Mouse (Mus musculus) G1E (cell line): ENCODE results near the gene Frmpd3.

Source experiments
- CTCF ChIP-seq: IDR thresholded peaks from 2 replicates; pipeline ENCODE4 v1.5.1; 2012; ENCODE audit warnings: low read depth, low read length, inconsistent platforms, mixed read lengths
- GATA1 ChIP-seq: IDR thresholded peaks from 2 replicates; pipeline ENCODE4 v1.6.1; 2012; ENCODE audit warnings: borderline replicate concordance, low read length, inconsistent platforms, mixed read lengths
- GATA2 ChIP-seq: IDR thresholded peaks from 2 replicates; pipeline ENCODE4 v1.6.1; 2012; ENCODE audit warnings: low read depth, low read length, inconsistent platforms, borderline replicate concordance
- POLR2AphosphoS5 ChIP-seq: IDR thresholded peaks from 2 replicates; pipeline ENCODE4 v1.6.1; 2012; ENCODE audit warnings: low read depth, low read length, inconsistent platforms; ENCODE audit not compliant: insufficient replicate concordance
- TAL1 ChIP-seq: conservative IDR thresholded peaks from 2 replicates; pipeline ENCODE4 v1.6.1; 2012; ENCODE audit warnings: low read depth, low read length, inconsistent platforms, mixed read lengths

DNA sequence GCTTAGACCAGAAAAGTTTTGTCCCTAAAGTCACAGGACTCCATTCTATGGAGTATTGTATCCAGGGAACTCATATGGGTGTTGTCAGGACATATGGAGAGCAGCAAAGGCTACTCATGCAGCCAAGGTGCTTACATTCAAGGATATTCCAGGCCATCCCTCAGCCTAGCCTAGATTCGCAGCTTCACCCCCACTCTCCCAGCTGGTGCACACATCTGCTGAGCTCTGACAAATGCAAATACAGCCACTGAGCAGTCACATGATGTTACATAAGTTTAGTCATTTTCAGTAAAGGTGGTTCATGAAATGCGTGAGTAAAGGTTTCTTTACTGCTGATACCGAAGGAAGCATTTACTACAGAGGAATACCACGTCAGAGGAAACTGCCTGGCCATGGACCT, 76.4 kb downstream of the Frmpd3 start:
- TF ChIP-seq GATA2 = no peak
- no peak for TF ChIP-seq CTCF
- no peak for TF ChIP-seq GATA1
- TF ChIP-seq TAL1 = no peak
- no peak for TF ChIP-seq POLR2AphosphoS5
